Mouse (Mus musculus): ENCODE results near the gene Lmo2.

DNA sequence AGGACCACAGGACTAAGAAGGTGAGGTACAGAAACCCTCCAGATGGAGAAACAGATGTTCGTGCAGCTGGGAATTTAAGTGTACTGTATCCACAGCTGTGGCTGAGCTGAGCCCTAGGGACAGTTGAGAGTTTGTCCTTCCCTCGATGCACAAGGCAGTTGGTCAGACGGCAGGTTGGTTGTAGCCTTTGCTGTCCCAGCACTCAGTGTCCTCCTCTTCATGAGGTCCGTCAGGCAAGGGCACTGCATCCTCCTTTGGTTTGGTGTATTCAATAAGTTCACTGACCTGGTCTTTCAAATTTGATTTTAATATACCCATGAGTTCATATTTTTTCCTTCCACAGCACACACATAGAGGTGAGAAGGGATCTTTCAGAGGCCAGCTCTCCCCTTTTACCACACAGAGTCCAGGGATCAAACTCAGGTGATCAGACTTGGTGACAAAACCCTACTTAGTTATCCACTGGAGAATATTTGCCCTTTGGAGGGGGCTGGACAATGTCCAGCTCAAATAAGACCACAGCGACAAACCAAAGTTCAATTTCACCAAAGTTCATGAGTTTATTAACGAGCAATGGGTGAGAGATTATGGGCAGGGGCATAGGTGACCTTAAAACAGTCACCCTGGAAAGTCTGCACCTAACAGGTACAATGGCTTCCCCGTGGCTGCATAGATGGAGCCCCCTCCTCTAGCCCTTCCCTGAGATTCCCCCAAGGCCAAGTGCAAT lies 50.2 kb downstream of the Lmo2 start:
- TF ChIP-seq CTCF (IDR thresholded peaks at IDR 0.05; ENCODE audit: low read depth, low read length), result no peak
- TF ChIP-seq TAL1 (conservative IDR thresholded peaks at IDR 0.05; ENCODE audit: low read depth, low read length), result no peak

Measured in G1E (cell line).